Mouse (Mus musculus): ENCODE data around the gene Efna2. TPM values are rescaled to one million over a fixed set of nuclear protein-coding genes. Genes with fewer than 3 reads are reported as not detected.

The Efna2 gene
- polyA plus RNA-seq, 1 experiment from 2014 or later = 41.9 TPM

DNA sequence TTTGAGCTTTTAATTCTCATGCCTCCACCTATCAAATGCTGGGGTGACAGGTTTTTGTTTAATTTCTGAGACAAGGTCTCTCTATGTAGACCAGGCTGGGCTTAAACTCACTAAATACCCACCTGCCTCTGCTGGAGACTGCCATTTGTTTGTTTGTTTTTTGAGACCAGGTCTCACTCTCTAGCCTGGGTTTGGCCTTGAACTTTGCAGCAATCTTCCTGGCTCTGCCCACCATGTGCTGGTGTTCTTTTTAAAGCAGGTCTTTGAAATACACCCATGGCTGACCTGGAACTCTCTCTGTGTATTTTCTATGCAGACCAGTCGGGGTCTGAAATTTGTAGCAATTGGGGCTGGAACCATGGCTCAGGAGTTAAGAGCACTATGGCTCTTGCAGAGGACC is 43.6 kb upstream of the Efna2 start:
- Histone ChIP-seq H3K27me3 (ENCODE audit: control insufficient read depth, insufficient read depth, low read length) (no peaks in the 10 kb centered on the region; the same call in 1 of the 2 replicates), H3K27ac (replicated peaks; ENCODE audit: low read depth, low read length) (no peak overlapping the region), H3K36me3 (ENCODE audit: control insufficient read depth, insufficient read depth, low read length) (peaks cover 58% of the 10 kb centered on the region), H3K4me1 (ENCODE audit: control insufficient read depth, insufficient read depth, low read length) (peaks cover 36% of the 10 kb centered on the region), H3K9me3 (ENCODE audit: control insufficient read depth, low read length) (no peaks in the 10 kb centered on the region), H3K4me3 (replicated peaks; ENCODE audit: low read depth, low read length) (no peak overlapping the region), H3K4me2 (ENCODE audit: low read length) (no peak overlapping the region), H3K9ac (replicated peaks; ENCODE audit: low read length) (no peak overlapping the region; the same call in 1 of the 2 replicates)
- WGBS = 86% methylated on average over 1 of the region's 1 CpGs
- DNase-seq = no peak
- ATAC-seq (ENCODE audit: low FRiP score, low TSS enrichment) = no peak

DNA sequence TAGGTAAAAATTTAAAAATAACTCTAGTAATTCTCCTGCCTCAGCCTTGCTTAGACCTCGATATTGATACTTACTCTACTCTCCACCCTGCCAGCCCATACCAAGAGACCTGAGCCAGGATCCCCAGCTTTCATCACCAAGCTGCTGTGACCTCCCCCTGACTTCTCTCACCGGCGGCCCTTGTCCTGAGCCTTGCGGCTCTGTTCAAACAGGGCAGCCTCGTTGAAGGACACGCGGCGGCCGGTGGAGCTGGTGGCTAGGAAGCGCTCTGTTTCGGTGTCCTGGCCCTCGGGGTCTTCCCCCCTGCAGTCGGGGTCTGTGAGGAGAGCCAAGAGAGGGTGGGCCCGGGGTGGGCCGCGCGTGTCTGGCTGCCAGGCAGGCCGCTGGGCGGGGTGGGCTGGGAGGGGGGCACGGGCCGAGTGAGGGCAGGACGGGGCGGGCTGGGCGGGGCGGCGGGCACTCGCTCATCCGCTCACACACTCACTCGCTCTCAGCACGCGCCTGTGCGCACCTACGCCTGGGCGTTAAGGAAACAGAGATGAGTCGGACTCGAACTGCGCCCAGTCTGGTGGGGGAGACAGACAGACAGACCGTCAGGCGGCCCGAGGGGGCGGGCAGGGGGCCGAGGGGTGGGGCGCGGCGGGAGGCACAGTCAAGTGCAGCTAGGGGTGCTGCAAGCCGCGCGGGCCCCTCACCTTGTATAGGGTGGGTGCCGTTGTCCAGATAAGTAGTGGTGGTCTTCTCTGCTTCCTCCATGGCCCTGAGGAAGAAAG is 42.9 kb upstream of the Efna2 start:
- Histone ChIP-seq H3K4me2 (ENCODE audit: low read length) (peak overlapping the region; percentile 93), H3K4me1 (ENCODE audit: control insufficient read depth, insufficient read depth, low read length) (peaks cover 40% of the 10 kb centered on the region), H3K27me3 (ENCODE audit: control insufficient read depth, insufficient read depth, low read length) (no peaks in the 10 kb centered on the region; the same call in 1 of the 2 replicates), H3K27ac (replicated peaks; ENCODE audit: low read depth, low read length) (peak overlapping the region; percentile 94), H3K4me3 (replicated peaks; ENCODE audit: low read depth, low read length) (peak overlapping the region; percentile 80), H3K36me3 (ENCODE audit: control insufficient read depth, insufficient read depth, low read length) (peaks cover 50% of the 10 kb centered on the region), H3K9ac (replicated peaks; ENCODE audit: low read length) (peak overlapping the region; percentile 93; the same call in 1 of the 2 replicates), H3K9me3 (ENCODE audit: control insufficient read depth, low read length) (no peaks in the 10 kb centered on the region)
- no peak for ATAC-seq (ENCODE audit: low FRiP score, low TSS enrichment)
- peak; percentile 0 for DNase-seq
- WGBS = 16% methylated on average over 42 of the region's 49 CpGs

DNA sequence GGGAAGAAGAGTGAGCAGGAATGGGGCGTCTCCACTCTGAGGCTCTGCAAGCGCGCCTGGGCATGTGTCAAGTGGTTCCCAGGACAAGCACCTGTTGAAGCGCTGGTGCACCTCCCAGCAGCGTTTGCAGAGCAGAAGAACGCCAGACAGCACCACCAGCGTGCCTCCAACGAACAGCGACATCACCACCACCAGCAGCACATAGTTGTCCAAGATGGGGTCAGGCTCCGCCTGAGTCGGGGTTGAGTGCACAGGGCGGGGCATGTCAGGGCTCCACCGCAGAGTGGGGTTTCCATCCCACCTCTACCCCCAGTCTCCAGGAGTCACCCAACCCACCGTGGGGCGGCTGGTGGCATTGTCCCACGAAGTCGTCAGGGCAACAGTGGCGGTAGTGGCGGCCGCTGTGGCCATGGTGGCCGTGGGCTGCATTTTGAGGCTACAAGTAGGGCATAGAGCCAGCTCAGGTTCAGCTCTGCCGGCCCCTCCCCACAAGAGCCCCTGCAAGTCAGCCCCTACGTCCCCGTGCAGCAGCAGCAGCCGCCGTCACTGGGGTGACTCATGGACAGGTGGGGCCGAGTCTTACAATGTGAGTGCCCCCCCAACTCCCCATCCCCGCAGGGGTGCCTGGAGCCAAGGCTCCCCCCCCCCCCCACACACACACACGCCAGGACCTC is 42.2 kb upstream of the Efna2 start:
- peak overlapping the region; percentile 94 for H3K27ac ChIP-seq (replicated peaks; ENCODE audit: low read depth, low read length)
- H3K4me3 ChIP-seq (replicated peaks; ENCODE audit: low read depth, low read length) = peak overlapping the region; percentile 80
- no peaks in the 10 kb centered on the region for H3K9me3 ChIP-seq (ENCODE audit: control insufficient read depth, low read length)
- H3K9ac ChIP-seq (replicated peaks; ENCODE audit: low read length) = peak overlapping the region; percentile 93
- peak overlapping the region; percentile 93 for H3K4me2 ChIP-seq (ENCODE audit: low read length)
- no peak for DNase-seq
- H3K27me3 ChIP-seq (ENCODE audit: control insufficient read depth, insufficient read depth, low read length) = no peaks in the 10 kb centered on the region; the same call in 1 of the 2 replicates
- ATAC-seq (ENCODE audit: low FRiP score, low TSS enrichment) = no peak
- H3K4me1 ChIP-seq (ENCODE audit: control insufficient read depth, insufficient read depth, low read length) = peaks cover 33% of the 10 kb centered on the region
- H3K36me3 ChIP-seq (ENCODE audit: control insufficient read depth, insufficient read depth, low read length) = peaks cover 43% of the 10 kb centered on the region
- 3% methylated on average over 29 of the region's 29 CpGs for WGBS

DNA sequence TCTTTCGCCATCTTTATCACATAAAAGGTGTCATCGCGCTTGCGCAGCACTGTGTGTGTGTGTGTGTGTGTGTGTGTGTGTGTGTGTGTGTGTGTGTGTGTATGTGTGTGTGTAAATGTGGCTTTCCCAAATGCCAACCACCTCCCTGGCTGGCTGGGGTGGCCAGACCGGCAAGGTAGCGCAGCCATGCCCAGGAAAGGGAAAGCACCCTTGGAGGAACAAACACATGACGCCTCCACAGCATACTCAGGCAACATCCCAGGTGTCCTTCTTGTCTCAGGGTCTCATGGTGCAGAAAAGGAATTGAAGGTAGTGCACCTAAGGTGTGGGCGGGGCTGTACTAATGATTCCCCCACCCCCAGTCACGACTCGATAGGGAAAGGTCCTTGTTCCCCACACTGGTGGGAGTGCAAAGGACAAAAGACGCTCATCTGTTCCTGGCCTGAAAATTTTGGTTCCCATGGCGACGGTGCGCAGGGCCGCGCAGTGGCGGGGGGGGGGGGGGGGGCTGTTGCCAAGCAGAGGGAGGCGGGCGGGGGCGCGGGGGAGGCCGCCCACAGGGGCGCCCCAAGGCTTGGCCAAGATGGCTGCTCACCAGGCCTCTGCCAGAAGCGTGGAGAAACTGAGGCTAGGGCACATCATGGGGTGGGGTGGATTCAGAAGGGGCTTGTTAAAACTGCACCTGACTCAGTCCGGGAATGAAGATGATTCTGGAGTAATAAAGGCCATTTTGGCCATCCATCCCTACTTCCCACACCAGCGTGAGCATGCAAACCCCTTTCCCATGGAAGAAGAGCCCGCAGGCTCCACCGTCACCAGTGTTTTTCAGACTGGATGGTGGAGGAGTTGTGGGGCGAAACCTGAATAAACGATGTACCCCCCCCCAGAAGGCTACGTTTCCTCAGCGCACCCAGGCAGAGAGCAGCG is 41.4 kb upstream of the Efna2 start:
- 2% methylated on average over 29 of the region's 33 CpGs for WGBS
- H3K4me3 ChIP-seq (replicated peaks; ENCODE audit: low read depth, low read length) = peak overlapping the region; percentile 80
- H3K36me3 ChIP-seq (ENCODE audit: control insufficient read depth, insufficient read depth, low read length) = peaks cover 35% of the 10 kb centered on the region
- ATAC-seq (ENCODE audit: low FRiP score, low TSS enrichment) (no peak), DNase-seq (peak; percentile 77)
- H3K9me3 ChIP-seq (ENCODE audit: control insufficient read depth, low read length) = no peaks in the 10 kb centered on the region
- H3K27me3 ChIP-seq (ENCODE audit: control insufficient read depth, insufficient read depth, low read length) = no peaks in the 10 kb centered on the region; the same call in 1 of the 2 replicates
- H3K9ac ChIP-seq (replicated peaks; ENCODE audit: low read length) = peak overlapping the region; percentile 93
- peaks cover 35% of the 10 kb centered on the region for H3K4me1 ChIP-seq (ENCODE audit: control insufficient read depth, insufficient read depth, low read length)
- peak overlapping the region; percentile 93 for H3K4me2 ChIP-seq (ENCODE audit: low read length)
- H3K27ac ChIP-seq (replicated peaks; ENCODE audit: low read depth, low read length) = peak overlapping the region; percentile 94

DNA sequence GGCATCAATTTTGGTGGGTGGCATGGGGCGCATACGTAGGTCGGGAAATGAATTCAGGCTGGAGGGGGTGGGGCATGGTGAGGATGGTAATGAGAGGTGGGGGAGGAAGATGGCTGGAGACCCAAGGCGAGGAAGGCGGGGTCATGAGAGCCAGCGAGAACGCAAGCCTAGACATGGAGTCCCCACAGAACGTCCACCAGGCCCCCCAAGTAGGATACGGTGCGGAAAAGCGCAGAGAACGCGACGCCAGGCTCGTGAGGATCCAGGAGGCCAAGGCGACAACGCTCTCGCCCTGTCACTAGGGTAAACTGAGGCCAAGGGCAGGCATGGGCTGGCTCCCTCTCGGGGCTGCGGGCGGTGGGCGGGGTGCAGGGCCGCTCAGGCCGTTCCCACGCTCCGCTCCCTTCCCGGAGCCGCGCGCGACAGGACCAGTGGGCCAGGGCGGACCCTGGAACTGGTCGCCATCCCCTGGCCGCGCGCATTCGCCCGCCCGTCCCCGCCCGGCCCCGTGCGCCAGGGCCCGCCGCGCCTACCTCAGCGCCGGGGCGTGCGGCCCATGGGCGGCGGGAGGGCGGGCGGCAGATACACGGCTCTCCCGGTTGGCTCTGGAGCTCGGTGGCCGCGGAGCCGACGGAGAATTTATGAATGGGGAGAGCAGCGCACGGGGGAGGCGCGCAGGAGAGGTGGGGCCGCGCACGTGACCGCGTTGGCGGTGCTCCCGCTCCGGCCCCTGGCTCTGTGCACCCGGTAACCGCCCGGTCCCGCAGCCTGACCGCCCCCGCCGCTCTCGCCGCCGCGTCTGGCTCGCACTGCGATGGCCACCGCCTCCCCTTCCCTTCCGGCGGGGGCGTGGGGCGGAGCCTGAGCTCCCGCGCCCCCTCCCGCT is 40.5 kb upstream of the Efna2 start, which contains the start of gene Atp5d:
Atp5d (plus strand) TSS at position 80 of the 886 bp plus-strand sequence.
- H3K9ac ChIP-seq (replicated peaks; ENCODE audit: low read length) = peak within 1 kb of the TSS; percentile 93
- H3K27me3 ChIP-seq (ENCODE audit: control insufficient read depth, insufficient read depth, low read length) = no peaks in the 10 kb centered on the region; the same call in 1 of the 2 replicates
- whole genome bisulfite sequencing = under 1% methylated on average over 91 of the region's 94 CpGs
- H3K27ac ChIP-seq (replicated peaks; ENCODE audit: low read depth, low read length) = peak within 1 kb of the TSS; percentile 94
- peak within 1 kb of the TSS; percentile 80 for H3K4me3 ChIP-seq (replicated peaks; ENCODE audit: low read depth, low read length)
- ATAC-seq (ENCODE audit: low FRiP score, low TSS enrichment) = peak; percentile 11; the same call in 1 of the 2 replicates
- H3K4me2 ChIP-seq (ENCODE audit: low read length) = peak within 1 kb of the TSS; percentile 93
- H3K36me3 ChIP-seq (ENCODE audit: control insufficient read depth, insufficient read depth, low read length) = peaks cover 31% of the 10 kb centered on the region
- no peaks in the 10 kb centered on the region for H3K9me3 ChIP-seq (ENCODE audit: control insufficient read depth, low read length)
- peak; percentile 90 for DNase-seq
- peaks cover 38% of the 10 kb centered on the region for H3K4me1 ChIP-seq (ENCODE audit: control insufficient read depth, insufficient read depth, low read length)

DNA sequence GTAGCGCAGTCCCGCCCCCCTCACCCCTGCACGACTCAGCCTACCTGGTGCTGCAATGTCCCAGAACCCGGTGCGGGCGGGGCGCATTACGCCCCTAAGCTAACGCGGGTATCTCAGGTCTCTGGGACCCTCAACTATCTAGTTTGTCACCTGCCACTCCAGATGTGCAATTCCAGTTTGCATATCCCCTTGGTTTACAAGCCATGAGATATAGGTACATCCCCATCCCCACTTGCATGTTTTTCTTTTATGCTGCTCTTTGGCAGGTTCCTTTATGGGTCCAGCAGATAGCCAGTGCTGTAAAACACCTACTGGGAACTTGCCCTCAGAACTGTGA is 39.9 kb upstream of the Efna2 start:
- H3K9me3 ChIP-seq (ENCODE audit: control insufficient read depth, low read length) = no peaks in the 10 kb centered on the region
- ATAC-seq (ENCODE audit: low FRiP score, low TSS enrichment) = peak; percentile 15; the same call in 1 of the 2 replicates
- WGBS = 2% methylated on average over 10 of the region's 10 CpGs

DNA sequence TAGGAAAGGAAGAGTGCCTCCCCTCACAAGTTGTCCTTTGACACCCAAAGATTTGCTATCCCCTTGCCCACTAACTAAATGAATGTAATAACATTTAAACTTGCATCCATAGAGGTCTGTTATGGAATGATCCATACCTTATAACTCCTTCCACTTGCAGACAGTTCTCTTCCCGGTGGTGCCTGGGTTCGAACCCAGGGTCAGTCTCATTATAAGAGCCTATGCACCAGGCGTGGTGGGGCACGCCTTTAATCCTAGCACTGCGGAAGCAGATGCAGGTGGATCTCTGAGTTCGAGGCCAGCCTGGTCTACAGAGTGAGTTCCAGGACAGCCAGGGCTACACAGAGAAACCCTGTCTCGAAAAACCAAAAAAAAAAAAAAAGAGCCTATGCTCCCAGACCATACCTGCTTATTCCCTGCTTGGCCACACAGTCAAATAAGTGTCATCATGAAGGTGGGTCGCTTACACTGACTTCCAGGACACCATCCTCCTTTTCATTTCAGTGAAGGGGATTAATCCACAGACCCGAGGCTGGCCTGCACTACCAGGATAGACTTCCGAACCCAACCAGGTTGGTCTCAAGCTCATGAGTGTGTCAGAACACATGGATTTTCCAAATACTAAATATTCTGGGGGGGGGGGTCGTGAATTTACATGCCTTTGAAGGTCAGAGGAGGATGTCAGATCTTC is 39.2 kb upstream of the Efna2 start:
- no peak for DNase-seq
- Histone ChIP-seq H3K4me1 (ENCODE audit: control insufficient read depth, insufficient read depth, low read length) (peaks cover 38% of the 10 kb centered on the region), H3K9me3 (ENCODE audit: control insufficient read depth, low read length) (no peaks in the 10 kb centered on the region), H3K36me3 (ENCODE audit: control insufficient read depth, insufficient read depth, low read length) (peaks cover 31% of the 10 kb centered on the region), H3K27me3 (ENCODE audit: control insufficient read depth, insufficient read depth, low read length) (no peaks in the 10 kb centered on the region; the same call in 1 of the 2 replicates), H3K4me2 (ENCODE audit: low read length) (peak overlapping the region; percentile 93; the same call in 1 of the 2 replicates), H3K4me3 (replicated peaks; ENCODE audit: low read depth, low read length) (peak overlapping the region; percentile 80; the same call in 1 of the 2 replicates), H3K9ac (replicated peaks; ENCODE audit: low read length) (no peak overlapping the region), H3K27ac (replicated peaks; ENCODE audit: low read depth, low read length) (peak overlapping the region; percentile 94; the same call in 1 of the 2 replicates)
- no peak for ATAC-seq (ENCODE audit: low FRiP score, low TSS enrichment)
- 74% methylated on average over 11 of the region's 11 CpGs for WGBS

More for the DNA sequence above, 39.9 kb upstream of the Efna2 start:
- H3K27me3 ChIP-seq (ENCODE audit: control insufficient read depth, insufficient read depth, low read length) = no peaks in the 10 kb centered on the region; the same call in 1 of the 2 replicates
- no peak for DNase-seq
- H3K9ac ChIP-seq (replicated peaks; ENCODE audit: low read length) = peak overlapping the region; percentile 93
- H3K4me3 ChIP-seq (replicated peaks; ENCODE audit: low read depth, low read length) = peak overlapping the region; percentile 80
- H3K4me1 ChIP-seq (ENCODE audit: control insufficient read depth, insufficient read depth, low read length) = peaks cover 38% of the 10 kb centered on the region
- peak overlapping the region; percentile 94 for H3K27ac ChIP-seq (replicated peaks; ENCODE audit: low read depth, low read length)
- H3K36me3 ChIP-seq (ENCODE audit: control insufficient read depth, insufficient read depth, low read length) = peaks cover 31% of the 10 kb centered on the region
- H3K4me2 ChIP-seq (ENCODE audit: low read length) = peak overlapping the region; percentile 93

Measured in midbrain, embryonic 14.5 days (tissue).